ENCODE assay signal across 8 mouse cellular contexts in the genomic region with DNA sequence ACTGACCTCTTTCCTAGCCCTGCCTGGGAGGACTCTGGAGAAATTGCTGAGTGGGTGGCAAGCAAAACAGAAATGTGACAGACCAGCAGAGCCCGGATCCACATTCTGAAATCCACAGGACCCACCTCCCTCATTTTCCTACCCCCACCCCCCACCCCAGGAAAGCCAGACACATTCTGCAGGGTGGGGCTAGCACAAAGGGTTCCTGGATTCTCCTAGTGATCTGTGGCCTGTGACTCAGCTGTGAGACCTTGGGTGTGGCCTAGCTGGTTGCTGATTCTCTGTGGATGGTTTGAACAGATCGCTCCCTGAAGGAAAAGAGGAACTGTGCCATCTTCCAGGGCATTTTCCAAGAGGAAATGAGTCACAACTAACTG. TPM values are rescaled to one million over a fixed set of nuclear protein-coding genes. Genes with fewer than 3 reads are reported as not detected.
A peak's percentile ranks its signal among the peaks of the same experiment; 100 is the strongest.
DNase-seq lines count a peak whose midpoint lies in the region; ATAC-seq lines count a peak whose summit lies in the region.

No protein-coding gene starts in this region.

- ATAC-seq in intestine, embryonic 14.5 days (replicated peaks; ENCODE audit: low FRiP score, low TSS enrichment, low read depth) = peak; percentile 72; the same call in 1 of the 2 replicates
- ATAC-seq in liver, embryonic 15.5 days (ENCODE audit: insufficient read depth) = peak; percentile 37; the same call in 1 of the 2 replicates

- peak overlapping the region; percentile 82 for H3K27ac ChIP-seq in intestine, embryonic 14.5 days (ENCODE audit: low read depth)
- peak overlapping the region; percentile 48 for H3K27ac ChIP-seq in liver, embryonic 15.5 days (replicated peaks)

- H3K36me3 ChIP-seq in intestine, embryonic 14.5 days (ENCODE audit: control insufficient read depth, insufficient read depth, low read length) = peaks cover 4% of the 10 kb centered on the region; the same call in 1 of the 2 replicates
- no peaks in the 10 kb centered on the region for H3K36me3 ChIP-seq in liver, embryonic 15.5 days (replicated peaks)

- H3K9ac ChIP-seq in intestine, embryonic 14.5 days (ENCODE audit: low read length) = peak overlapping the region; percentile 77
- H3K9ac ChIP-seq in liver, embryonic 15.5 days = peak overlapping the region; percentile 42; the same call in 1 of the 2 replicates

- H3K4me1 ChIP-seq in intestine, embryonic 14.5 days (replicated peaks; ENCODE audit: control insufficient read depth, insufficient read depth, low read length) = peaks cover 25% of the 10 kb centered on the region
- H3K4me1 ChIP-seq in liver, embryonic 15.5 days (replicated peaks) = peaks cover 18% of the 10 kb centered on the region

- no peaks in the 10 kb centered on the region for H3K9me3 ChIP-seq in intestine, embryonic 14.5 days (ENCODE audit: control insufficient read depth, low read length)
- H3K9me3 ChIP-seq in liver, embryonic 15.5 days (replicated peaks) = no peaks in the 10 kb centered on the region

- no peaks in the 10 kb centered on the region for H3K27me3 ChIP-seq in intestine, embryonic 14.5 days (replicated peaks; ENCODE audit: control insufficient read depth, insufficient read depth, low read length)
- no peaks in the 10 kb centered on the region for H3K27me3 ChIP-seq in liver, embryonic 15.5 days

- DNase-seq in cerebellum, postnatal 25 days = peak; percentile 8 to 10
- no peak for DNase-seq in cerebellum, adult 11-12 months
- peak; percentile 69 for DNase-seq in brain, adult 2 months (ENCODE audit: low read depth, low spot score)
- peak; percentile 80 for DNase-seq in gastrocnemius, postnatal 25 days
- peak; percentile 70 for DNase-seq in intestine, embryonic 14.5 days (ENCODE audit: low spot score)
- peak; percentile 37 for DNase-seq in neural tube, embryonic 10.5 days (ENCODE audit: extremely low spot score, low spot score)
- no peak for DNase-seq in left cerebral cortex, adult 9 months (ENCODE audit: low spot score in 2 of 2)

- 20% methylated on average over 2 of the region's 2 CpGs for WGBS in intestine, embryonic 14.5 days
- 6% methylated on average over 2 of the region's 2 CpGs for WGBS in liver, embryonic 15.5 days (ENCODE audit: insufficient replicate concordance)

- peak overlapping the region; percentile 59 for H3K4me2 ChIP-seq in intestine, embryonic 14.5 days (ENCODE audit: low read length)
- peak overlapping the region; percentile 80 for H3K4me2 ChIP-seq in liver, embryonic 15.5 days

- peak overlapping the region; percentile 53 for H3K4me3 ChIP-seq in intestine, embryonic 14.5 days (ENCODE audit: low read depth, low read length)
- H3K4me3 ChIP-seq in liver, embryonic 15.5 days (replicated peaks) = peak overlapping the region; percentile 59

RNA-seq across cellular contexts. Expression of gene S100a10, which starts 1.0 kb away (rescaled TPM):
- total RNA-seq in gastrocnemius, postnatal 25 days (2021) = 10 to 100 TPM; 63.9 to 85.7 TPM
- polyA plus RNA-seq in intestine, embryonic 14.5 days (2014; fragmentation: Nextera tagmentation; extraction: Ambion mirVana) = 497 and 519 TPM in 2 replicates
- 48.2 and 50.9 TPM in 2 replicates for polyA plus RNA-seq in liver, embryonic 15.5 days (2015; fragmentation: Nextera tagmentation; extraction: Ambion mirVana)

RNA-seq across cellular contexts. Expression of gene S100a11, which starts 35.6 kb away (rescaled TPM):
- 10 to 100 TPM; 50.6 to 90.7 TPM for total RNA-seq in gastrocnemius, postnatal 25 days (2021)
- polyA plus RNA-seq in intestine, embryonic 14.5 days (2014; fragmentation: Nextera tagmentation; extraction: Ambion mirVana) = 946 TPM in 2 replicates
- 167 and 201 TPM in 2 replicates for polyA plus RNA-seq in liver, embryonic 15.5 days (2015; fragmentation: Nextera tagmentation; extraction: Ambion mirVana)

Comparison
In these comparisons a context has a peak if more than half of its experiments do, and no peak if none do; other contexts are left out.
1. DNase-seq: peak in cerebellum, postnatal 25 days (2 of 2), brain, adult 2 months (single experiment), gastrocnemius, postnatal 25 days (single experiment), intestine, embryonic 14.5 days (single experiment) and neural tube, embryonic 10.5 days (single experiment); none in cerebellum, adult 11-12 months (single experiment) and left cerebral cortex, adult 9 months (0 of 2).